Mouse (Mus musculus): ENCODE measurements around the gene Cplane1.
"Not testable (repeated sequence)": the region's sequence is repeated elsewhere in the genome, so short reads cannot be mapped to it uniquely, and the experiment has no call there.

The Cplane1 gene

GRCm38 (mm10) chr15:8168591-8169265, at the start of gene Cplane1:
Cplane1 (plus strand) TSS chr15:8169106.
- DNase-seq (ENCODE audit: extremely low spot score), result peak; percentile 96

- no peak for DNase-seq (ENCODE audit: extremely low spot score)
These were observed 39.6 kb upstream of the Cplane1 start for GRCm38 (mm10) chr15:8129281-8129680.

GRCm38 (mm10) chr15:8131268-8131667, 37.6 kb upstream of the Cplane1 start:
- DNase-seq (ENCODE audit: extremely low spot score), result no peak

- DNase-seq (ENCODE audit: extremely low spot score), result no peak
These were observed 37.1 kb upstream of the Cplane1 start for GRCm38 (mm10) chr15:8131761-8132160.

- DNase-seq (ENCODE audit: extremely low spot score), result no peak
These were observed 33.3 kb upstream of the Cplane1 start for GRCm38 (mm10) chr15:8135606-8136005.

GRCm38 (mm10) chr15:8161841-8162240, 7.1 kb upstream of the Cplane1 start:
- no peak for DNase-seq (ENCODE audit: extremely low spot score)

- DNase-seq (ENCODE audit: extremely low spot score), result no peak
These were observed 400 bp downstream of the Cplane1 start for GRCm38 (mm10) chr15:8169266-8169746.

GRCm38 (mm10) chr15:8189563-8189962, 20.7 kb downstream of the Cplane1 start:
- no peak for DNase-seq (ENCODE audit: extremely low spot score)

- DNase-seq (ENCODE audit: extremely low spot score), result no peak
These were observed 21.5 kb downstream of the Cplane1 start for GRCm38 (mm10) chr15:8190435-8190834.

- DNase-seq (ENCODE audit: extremely low spot score), result no peak
These were observed 31.4 kb downstream of the Cplane1 start for GRCm38 (mm10) chr15:8200317-8200716.

- no peak for DNase-seq (ENCODE audit: extremely low spot score)
These were observed 39.5 kb downstream of the Cplane1 start for GRCm38 (mm10) chr15:8208362-8208761.

- no peak for DNase-seq (ENCODE audit: extremely low spot score)
These were observed 45.9 kb downstream of the Cplane1 start for GRCm38 (mm10) chr15:8214811-8215210.

GRCm38 (mm10) chr15:8234167-8234566, 65.3 kb downstream of the Cplane1 start:
- not testable (repeated sequence) for DNase-seq (ENCODE audit: extremely low spot score)

GRCm38 (mm10) chr15:8265946-8266345, 97.0 kb downstream of the Cplane1 start:
- no peak for DNase-seq (ENCODE audit: extremely low spot score)

GRCm38 (mm10) chr15:8267211-8267610, 98.3 kb downstream of the Cplane1 start:
- no peak for DNase-seq (ENCODE audit: extremely low spot score)

- no peak for DNase-seq (ENCODE audit: extremely low spot score)
These were observed 99.3 kb downstream of the Cplane1 start for GRCm38 (mm10) chr15:8268231-8268630.

- no peak for DNase-seq (ENCODE audit: extremely low spot score)
These were observed 103.0 kb downstream of the Cplane1 start for GRCm38 (mm10) chr15:8271952-8272351.

GRCm38 (mm10) chr15:8277916-8278315, 109.0 kb downstream of the Cplane1 start:
- DNase-seq (ENCODE audit: extremely low spot score), result not testable (repeated sequence)

- DNase-seq (ENCODE audit: extremely low spot score), result peak; percentile 38
These were observed 110.4 kb downstream of the Cplane1 start for GRCm38 (mm10) chr15:8279320-8279779.

- no peak for DNase-seq (ENCODE audit: extremely low spot score)
These were observed 111.2 kb downstream of the Cplane1 start for GRCm38 (mm10) chr15:8279929-8280610.

GRCm38 (mm10) chr15:8281701-8282100, 112.8 kb downstream of the Cplane1 start:
- no peak for DNase-seq (ENCODE audit: extremely low spot score)

- no peak for DNase-seq (ENCODE audit: extremely low spot score)
These were observed 113.2 kb downstream of the Cplane1 start for GRCm38 (mm10) chr15:8282155-8282554.

- no peak for DNase-seq (ENCODE audit: extremely low spot score)
These were observed 122.3 kb downstream of the Cplane1 start for GRCm38 (mm10) chr15:8291251-8291650.

All from embryo, embryonic 9.5 days (tissue).